Mouse (Mus musculus) spleen, adult 2 months (tissue): ENCODE measurements at regions not wholly inside any gene's neighbourhood (a gene's known extent, or its start where the extent isn't known, plus 50 kb on each side); places are given as distances from the start of the nearest gene placed in this dataset.

ENCODE experiments used
- CTCF ChIP-seq: fragments of 200-500 bp; IDR thresholded peaks from 2 replicates; pipeline ENCODE4 v1.5.1; 2011; ENCODE audit warnings: mild to moderate bottlenecking, inconsistent platforms; ENCODE audit not compliant: insufficient read depth, insufficient read length, insufficient replicate concordance; ENCODE audit errors: extremely low read depth
- POLR2A ChIP-seq: fragments of 200-500 bp; IDR thresholded peaks from 2 replicates; pipeline ENCODE4 v1.6.1; 2011; ENCODE audit warnings: low read depth, low read length, inconsistent platforms

GRCm38 (mm10) chr9:113074866-113075265 is 633.2 kb downstream of the Pdcd6ip start:
- no peak for TF ChIP-seq POLR2A
- TF ChIP-seq CTCF = no peak
